Mouse (Mus musculus) erythroblast, embryonic 14.5 days (primary cell): ENCODE measurements around the gene Cyb5r4. TPM values are rescaled to one million over a fixed set of nuclear protein-coding genes. Genes with fewer than 3 reads are reported as not detected.
"Not testable (repeated sequence)": the region's sequence is repeated elsewhere in the genome, so short reads cannot be mapped to it uniquely, and the experiment has no call there.

Experiments
- H3K27me3 ChIP-seq: 2 replicates; pipeline ENCODE4 v1.6.1; 2012; ENCODE audit warnings: inconsistent platforms; ENCODE audit not compliant: control insufficient read depth
- H3K36me3 ChIP-seq: 2 replicates; pipeline ENCODE4 v1.6.1; 2012; ENCODE audit warnings: mild to moderate bottlenecking, inconsistent platforms; ENCODE audit not compliant: control insufficient read depth
- H3K4me1 ChIP-seq: 2 replicates; pipeline ENCODE4 v1.6.1; 2012; ENCODE audit warnings: inconsistent platforms; ENCODE audit not compliant: control insufficient read depth
- H3K4me3 ChIP-seq: replicated peaks from 2 replicates; pipeline ENCODE3; 2012; ENCODE audit warnings: moderate library complexity, mild to moderate bottlenecking, inconsistent platforms
- H3K9me3 ChIP-seq: 2 replicates; pipeline ENCODE4 v1.6.1; 2012; ENCODE audit warnings: low read length, inconsistent platforms, mixed read lengths; ENCODE audit not compliant: control insufficient read depth
- GATA1 ChIP-seq: IDR thresholded peaks from 2 replicates; pipeline ENCODE4 v1.6.1; 2012; ENCODE audit warnings: low read length, inconsistent platforms, mixed read lengths
- TAL1 ChIP-seq: IDR thresholded peaks from 3 replicates; pipeline ENCODE4 v1.6.1; 2012; ENCODE audit warnings: low read length, inconsistent platforms, mixed read lengths
- polyA plus RNA-seq: library from polyadenylated mRNA; stranded (reverse); fragments of >175 nt; gene quantifications from 2 replicates; pipeline ENCODE4 v1.2.3, GENCODE M21; 2012

The Cyb5r4 gene
- polyA plus RNA-seq, 1 experiment, result 0.74 TPM

DNA sequence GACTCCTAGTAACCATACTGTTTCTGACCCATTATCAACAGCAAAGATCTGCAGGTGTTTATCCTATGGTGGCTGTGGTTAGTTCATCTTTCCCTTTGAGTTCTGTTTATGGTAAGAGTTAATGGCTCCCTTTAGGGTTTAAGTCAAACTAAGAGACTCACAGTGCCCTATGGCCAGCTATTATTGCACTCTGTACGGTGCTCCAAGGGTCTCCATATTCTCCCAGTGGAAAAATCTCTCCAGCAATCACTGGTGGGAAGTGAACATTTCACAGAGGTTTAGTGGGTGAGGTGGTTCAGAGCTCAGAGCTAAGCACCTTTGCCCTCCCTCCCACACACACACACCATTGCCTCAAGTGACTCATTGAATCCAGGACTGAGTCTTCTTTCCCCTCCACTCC, 94.2 kb downstream of the Cyb5r4 start:
- H3K36me3 ChIP-seq, result no peaks in the 10 kb centered on the region
- TF ChIP-seq TAL1 (no peak), GATA1 (no peak)

DNA sequence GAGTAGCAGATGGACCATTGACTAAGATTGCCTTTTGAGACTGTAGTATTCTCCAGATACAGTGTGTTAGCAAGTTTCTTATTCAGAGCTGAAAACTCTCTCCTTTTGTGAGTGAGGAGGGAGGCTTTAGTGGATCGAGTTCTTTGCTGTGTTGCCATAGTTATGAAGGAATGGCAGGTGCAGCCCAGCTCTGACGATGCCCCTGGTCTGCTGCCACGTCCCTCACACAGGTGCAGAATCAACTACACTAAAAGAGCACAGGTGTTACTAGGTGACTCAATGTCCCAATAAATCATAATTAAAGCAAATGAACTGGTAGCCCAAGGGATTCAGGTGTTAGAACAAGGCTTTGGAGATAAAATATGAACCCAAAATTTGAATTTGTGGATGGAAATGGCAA, 97.2 kb downstream of the Cyb5r4 start:
- TF ChIP-seq GATA1 (no peak), TAL1 (no peak)
- Histone ChIP-seq H3K4me3 (no peak overlapping the region), H3K9me3 (no peaks in the 10 kb centered on the region), H3K36me3 (no peaks in the 10 kb centered on the region), H3K27me3 (no peaks in the 10 kb centered on the region), H3K4me1 (no peaks in the 10 kb centered on the region)

More for the DNA sequence above, 94.2 kb downstream of the Cyb5r4 start:
- H3K27me3 ChIP-seq, result no peaks in the 10 kb centered on the region
- H3K9me3 ChIP-seq, result no peaks in the 10 kb centered on the region
- no peak overlapping the region for H3K4me3 ChIP-seq
- H3K4me1 ChIP-seq, result no peaks in the 10 kb centered on the region

DNA sequence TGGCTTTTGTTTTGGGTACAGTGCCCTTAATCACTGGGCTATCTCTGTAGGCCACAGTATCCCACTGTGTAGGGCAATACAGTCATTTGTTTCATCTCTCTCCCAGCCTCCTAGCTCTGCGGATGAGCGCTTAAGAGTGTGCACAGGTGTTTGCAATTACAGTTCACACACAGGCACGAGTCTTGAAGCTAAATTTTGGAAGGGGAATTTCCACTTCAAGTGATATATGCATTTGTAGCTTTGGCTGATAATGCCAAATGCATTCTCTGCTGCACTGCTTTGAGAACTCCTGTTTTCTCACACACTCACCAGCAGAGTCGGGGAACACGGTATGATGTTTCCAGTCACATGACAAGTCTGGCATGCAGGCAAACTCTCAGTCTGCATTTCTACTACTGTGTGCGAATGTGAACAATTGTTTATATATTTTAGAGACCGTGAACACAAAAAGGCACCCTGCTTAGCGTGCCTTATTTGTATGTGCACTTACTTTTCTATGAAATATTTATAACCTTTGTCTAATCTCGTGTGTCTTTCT, 100.2 kb downstream of the Cyb5r4 start:
- no peaks in the 10 kb centered on the region for H3K9me3 ChIP-seq
- H3K36me3 ChIP-seq, result no peaks in the 10 kb centered on the region
- no peaks in the 10 kb centered on the region for H3K4me1 ChIP-seq
- no peak for TF ChIP-seq GATA1
- TF ChIP-seq TAL1, result no peak
- no peak overlapping the region for H3K4me3 ChIP-seq
- no peaks in the 10 kb centered on the region for H3K27me3 ChIP-seq

DNA sequence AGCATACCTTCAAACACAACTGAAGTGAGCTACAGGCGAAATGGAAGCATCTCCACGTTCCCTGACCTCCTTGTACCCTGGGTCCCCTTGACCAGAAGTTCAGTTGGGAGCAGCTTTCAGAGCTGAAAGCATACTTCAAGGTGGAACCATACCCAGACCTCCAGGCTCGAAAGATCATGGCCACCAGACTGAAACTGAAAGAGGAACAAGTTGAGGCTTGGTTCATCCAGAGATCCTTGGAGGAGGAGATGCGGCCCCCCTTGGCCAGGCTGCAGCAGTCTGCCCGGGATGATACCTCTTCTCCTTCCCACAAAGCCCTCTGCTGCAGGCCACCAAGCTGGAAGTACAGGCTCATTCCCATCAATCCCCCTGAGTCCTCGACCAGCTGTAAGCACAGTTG, 105.2 kb downstream of the Cyb5r4 start:
- not testable (repeated sequence) for H3K4me1 ChIP-seq, H3K36me3 ChIP-seq, H3K27me3 ChIP-seq, H3K4me3 ChIP-seq, H3K9me3 ChIP-seq

Other genes starting within 250 kb of the Cyb5r4 start
- gene Snap91, start 141.4 kb upstream of the Cyb5r4 start, polyA plus RNA-seq, result 0.01 TPM in 1 of 2 replicates, not detected in the other
- not detected in 2 replicates for gene Ripply2, start 6.5 kb upstream of the Cyb5r4 start, polyA plus RNA-seq
- gene Mrap2, start 122.3 kb downstream of the Cyb5r4 start, polyA plus RNA-seq, result not detected in 2 replicates
- gene Cep162, start 233.5 kb downstream of the Cyb5r4 start, polyA plus RNA-seq, result 0.06 and 0.07 TPM in 2 replicates